Mouse (Mus musculus) neural tube, embryonic 14.5 days (tissue): Measurements from ENCODE around the gene Skint4. TPM values are rescaled to one million over a fixed set of nuclear protein-coding genes. Genes with fewer than 3 reads are reported as not detected.

Source experiments
- ATAC-seq: fragments of 200-750 bp; cut with Nextera tagmentation; 2 replicates; pipeline ENCODE4 v1.8.0; 2017; ENCODE audit warnings: low read depth, mild to moderate bottlenecking, moderate TSS enrichment, moderate library complexity
- H3K27ac ChIP-seq: fragments of 300-500 bp; sonication (generic); 2 replicates; pipeline ENCODE4 v1.5.1; 2014; ENCODE audit warnings: low read depth, mild to moderate bottlenecking, control low read depth, low read length, moderate library complexity, mixed read lengths
- H3K27me3 ChIP-seq: fragments of 300-500 bp; sonication (generic); 2 replicates; pipeline ENCODE4 v1.6.1; 2014; ENCODE audit warnings: low read length; ENCODE audit not compliant: control insufficient read depth, insufficient read depth
- H3K36me3 ChIP-seq: fragments of 300-500 bp; sonication (generic); 2 replicates; pipeline ENCODE4 v1.6.1; 2014; ENCODE audit warnings: low read length, mixed read lengths; ENCODE audit not compliant: control insufficient read depth, insufficient read depth
- H3K4me1 ChIP-seq: fragments of 300-500 bp; sonication (generic); 2 replicates; pipeline ENCODE4 v1.6.1; 2014; ENCODE audit warnings: low read length; ENCODE audit not compliant: control insufficient read depth, insufficient read depth
- H3K4me2 ChIP-seq: fragments of 300-500 bp; sonication (generic); 2 replicates; pipeline ENCODE4 v1.6.1; 2014; ENCODE audit warnings: mild to moderate bottlenecking, low read depth, low read length, control low read depth
- H3K4me3 ChIP-seq: fragments of 300-500 bp; sonication (generic); 2 replicates; pipeline ENCODE4 v1.5.1; 2014; ENCODE audit warnings: low read depth, low read length, control low read depth, mixed read lengths
- H3K9ac ChIP-seq: fragments of 300-500 bp; sonication (generic); replicated peaks from 2 replicates; pipeline ENCODE4 v1.6.1; 2014; ENCODE audit warnings: low read depth, mild to moderate bottlenecking, control low read depth, low read length, mixed read lengths
- H3K9me3 ChIP-seq: fragments of 300-500 bp; sonication (generic); 2 replicates; pipeline ENCODE4 v1.6.1; 2016; ENCODE audit warnings: low read length; ENCODE audit not compliant: control insufficient read depth
- polyA plus RNA-seq: library from polyadenylated mRNA; unstranded; fragments of >200 nt; fragmentation: Nextera tagmentation; extraction: Ambion mirVana; gene quantifications from 2 replicates; pipeline ENCODE4 v1.2.1, GENCODE M21; 2014

The Skint4 gene
- not detected in 2 replicates for polyA plus RNA-seq

- Histone ChIP-seq H3K27me3 (no peaks in the 10 kb centered on the region), H3K4me1 (no peaks in the 10 kb centered on the region)
- no peak for ATAC-seq
These were observed at the start of gene Skint4 for GRCm38 (mm10) chr4:112071716-112072115. TSS of gene Skint4 (plus strand) at chr4:112072016.

More at GRCm38 (mm10) chr4:112071716-112072115, at the start of gene Skint4:
- H3K27ac ChIP-seq, result no peak within 1 kb of the TSS
- no peak within 1 kb of the TSS for H3K9ac ChIP-seq
- H3K4me3 ChIP-seq, result no peak within 1 kb of the TSS
- no peaks in the 10 kb centered on the region for H3K9me3 ChIP-seq
- no peaks in the 10 kb centered on the region for H3K36me3 ChIP-seq
- no peak within 1 kb of the TSS for H3K4me2 ChIP-seq

Other genes with a start within 250 kb of the Skint4 start
- gene Slc5a9, start 169.1 kb upstream of the Skint4 start, polyA plus RNA-seq, result not detected in 2 replicates
- not detected in 2 replicates for gene Skint8, start 152.6 kb upstream of the Skint4 start, polyA plus RNA-seq
- gene Skint7, start 99.1 kb upstream of the Skint4 start, polyA plus RNA-seq, result not detected in 2 replicates
- not detected in 2 replicates for gene Skint1, start 65.7 kb upstream of the Skint4 start, polyA plus RNA-seq
- gene Skint3, start 160.2 kb downstream of the Skint4 start, polyA plus RNA-seq, result not detected in 2 replicates